Mouse (Mus musculus): ENCODE results near the gene Anxa5.

Anxa5 gene

GRCm38 (mm10) chr3:36475532-36476087 lies at the start of gene Anxa5, which contains the start of gene 1810062G17Rik:
Anxa5 (minus strand) TSS chr3:36475894.
1810062G17Rik (plus strand) TSS chr3:36475937.
- DNase-seq (ENCODE audit: low read depth, low spot score) = peak; percentile 66

GRCm38 (mm10) chr3:36524466-36524865 lies 48.8 kb upstream of the Anxa5 start:
- no peak for DNase-seq (ENCODE audit: low read depth, low spot score)

- no peak for DNase-seq (ENCODE audit: low read depth, low spot score)
Observed at GRCm38 (mm10) chr3:36522137-36522536, 46.4 kb upstream of the Anxa5 start.

DNA sequence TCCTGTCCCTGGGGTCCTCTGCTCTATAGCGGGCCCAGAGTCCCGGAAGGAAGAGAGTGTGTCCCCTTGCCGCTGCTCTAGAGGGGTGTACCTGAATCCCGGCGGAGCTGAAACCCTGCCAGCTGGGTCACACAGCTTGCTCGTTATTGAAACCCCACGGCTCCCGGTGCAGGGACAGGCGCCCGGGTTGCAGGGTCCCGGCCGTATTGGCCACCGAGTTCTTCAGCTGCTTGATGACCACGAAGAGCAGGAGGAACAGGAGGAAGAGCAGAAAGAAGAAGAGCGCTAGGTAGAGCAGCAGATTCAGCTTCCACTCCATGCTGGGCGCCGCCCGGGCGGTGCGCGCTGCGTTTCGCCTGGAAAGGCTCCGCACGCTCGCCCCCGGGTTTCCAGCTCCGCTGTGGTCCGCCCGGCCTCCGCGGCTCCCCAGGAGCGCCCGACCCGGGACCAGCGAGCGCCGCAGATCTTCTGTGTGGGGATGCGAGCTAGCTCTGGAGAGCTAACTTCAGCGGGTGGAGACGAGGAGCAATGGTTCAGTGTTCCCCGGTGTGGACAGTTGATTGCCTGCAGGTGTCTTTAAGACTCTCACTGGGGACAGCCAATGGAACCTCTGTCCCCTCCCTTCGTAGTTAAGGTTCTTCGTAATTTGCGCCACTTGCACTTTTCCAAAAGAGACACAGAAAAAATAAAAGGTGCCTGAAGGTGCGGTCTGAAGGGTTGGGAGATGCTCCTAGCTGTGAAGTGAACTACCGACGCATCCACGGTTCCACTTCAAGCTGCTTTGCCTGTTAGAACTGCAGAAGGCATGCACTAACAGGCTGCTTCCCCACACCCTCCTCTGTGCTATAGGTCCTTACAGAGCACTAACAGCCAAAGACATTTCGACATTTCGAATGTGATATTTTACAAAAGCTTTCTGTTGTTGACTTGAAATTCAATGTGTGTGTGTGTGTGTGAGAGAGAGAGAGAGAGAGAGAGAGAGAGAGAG lies 45.7 kb upstream of the Anxa5 start, which contains the start of gene Gm11549:
Gene Gm11549 (minus strand): TSS at position 741 of the 988 bp plus-strand sequence.
- no peak for DNase-seq (ENCODE audit: low read depth, low spot score)

GRCm38 (mm10) chr3:36516196-36516595 lies 40.5 kb upstream of the Anxa5 start:
- DNase-seq (ENCODE audit: low read depth, low spot score) = no peak

- no peak for DNase-seq (ENCODE audit: low read depth, low spot score)
Observed at GRCm38 (mm10) chr3:36511491-36511890, 35.8 kb upstream of the Anxa5 start.

- DNase-seq (ENCODE audit: low read depth, low spot score) = no peak
Observed at GRCm38 (mm10) chr3:36505809-36506735, 30.4 kb upstream of the Anxa5 start.

GRCm38 (mm10) chr3:36505306-36505705 lies 29.6 kb upstream of the Anxa5 start:
- DNase-seq (ENCODE audit: low read depth, low spot score) = no peak

GRCm38 (mm10) chr3:36501546-36501945 lies 25.9 kb upstream of the Anxa5 start:
- no peak for DNase-seq (ENCODE audit: low read depth, low spot score)

DNA sequence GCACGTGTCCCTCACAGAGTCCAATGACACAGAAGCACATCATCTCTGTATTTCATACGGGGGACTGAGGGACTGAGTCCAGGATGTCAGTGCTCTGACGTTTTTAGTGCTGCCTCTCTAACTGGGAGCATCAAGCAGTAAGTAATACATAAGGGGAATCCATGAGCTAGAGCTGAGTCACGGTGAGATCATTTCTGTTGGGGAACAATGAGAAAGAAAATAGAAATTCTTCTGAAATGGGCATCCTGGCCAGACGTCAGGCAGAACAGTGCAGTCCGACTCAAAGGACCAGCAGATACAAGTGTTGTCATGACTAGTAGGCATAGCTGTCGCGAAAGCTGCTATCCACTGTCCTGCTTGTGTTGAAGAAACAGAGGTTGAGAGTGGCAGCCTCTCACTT lies 25.3 kb upstream of the Anxa5 start:
- DNase-seq (ENCODE audit: low read depth, low spot score) = no peak

DNA sequence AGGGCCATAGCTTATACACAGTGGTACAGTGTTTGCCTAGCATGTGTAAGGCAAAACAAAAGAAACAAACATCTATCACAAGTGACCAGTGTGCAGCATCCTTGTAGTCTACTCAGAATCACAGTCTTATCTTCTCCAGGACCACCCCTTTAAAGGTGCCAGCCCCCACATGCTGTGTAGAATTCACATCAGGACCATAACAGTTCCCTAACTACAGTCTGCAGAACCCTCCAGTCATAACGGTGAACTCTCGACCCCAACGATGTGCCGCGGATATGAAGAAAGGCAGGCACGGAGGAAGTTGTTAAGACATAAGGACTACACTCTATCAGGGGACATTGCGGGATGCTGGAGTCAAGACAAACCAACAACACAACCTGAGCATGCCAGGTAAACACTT lies 23.7 kb upstream of the Anxa5 start:
- DNase-seq (ENCODE audit: low read depth, low spot score) = no peak

DNA sequence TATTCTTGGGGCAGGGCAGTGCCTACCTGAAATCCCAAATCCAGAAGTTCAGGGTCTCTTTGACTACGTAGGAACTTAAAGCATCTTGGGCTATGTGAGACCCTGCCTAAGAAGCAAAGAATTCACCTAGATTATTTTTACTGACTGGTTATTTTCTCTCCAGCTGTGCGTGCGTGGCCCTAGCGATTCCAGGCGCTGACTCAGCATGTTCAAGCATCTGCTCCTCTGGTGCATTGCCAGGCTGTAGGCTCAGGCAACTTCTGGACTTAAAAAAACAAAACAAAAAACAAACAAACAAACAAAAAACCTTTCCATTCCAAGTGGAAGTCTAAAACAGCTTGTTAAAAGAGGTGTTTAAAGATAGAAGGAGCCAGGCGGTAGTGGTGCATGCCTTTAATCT lies 22.5 kb upstream of the Anxa5 start:
- DNase-seq (ENCODE audit: low read depth, low spot score) = no peak

DNA sequence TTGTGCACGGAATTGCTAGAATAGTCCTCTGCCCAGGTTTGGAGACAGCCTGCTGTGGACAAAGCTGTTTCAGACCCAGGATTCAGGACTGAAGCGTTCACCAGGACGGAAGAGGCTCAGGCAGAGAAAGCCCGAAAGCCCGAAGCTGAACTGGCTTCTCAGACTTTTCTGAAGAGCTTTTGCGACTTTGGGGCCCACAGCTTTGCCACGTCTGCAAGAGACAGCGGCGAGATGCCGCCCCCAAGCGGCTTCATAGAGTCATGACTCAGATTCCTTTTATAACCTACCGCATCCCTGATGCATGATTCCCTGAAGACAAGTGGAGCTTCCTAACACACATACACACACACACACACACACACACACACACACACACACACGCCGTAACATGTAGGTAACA lies 21.1 kb upstream of the Anxa5 start:
- no peak for DNase-seq (ENCODE audit: low read depth, low spot score)

DNA sequence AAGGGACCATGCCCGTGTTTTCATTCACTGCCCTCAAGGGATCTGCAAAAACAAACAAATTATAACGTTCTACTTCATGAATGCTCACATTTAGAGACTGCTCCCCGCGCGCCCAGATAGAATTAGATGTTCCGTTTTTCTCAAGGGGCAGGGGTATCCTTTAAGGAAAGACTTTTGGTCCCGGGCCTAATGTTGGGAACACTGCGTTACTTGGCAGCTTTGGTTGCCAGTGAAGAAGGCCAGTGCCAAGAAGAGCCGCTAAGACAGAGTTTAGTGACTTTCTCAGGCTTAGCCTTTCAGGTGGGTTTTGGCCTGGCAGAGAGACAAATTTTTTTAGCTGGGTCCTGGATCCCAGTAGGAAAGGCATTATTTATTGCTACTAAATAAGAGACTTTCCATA lies 20.6 kb upstream of the Anxa5 start:
- no peak for DNase-seq (ENCODE audit: low read depth, low spot score)

GRCm38 (mm10) chr3:36495436-36495835 lies 19.7 kb upstream of the Anxa5 start:
- peak; percentile 49 for DNase-seq (ENCODE audit: low read depth, low spot score)

GRCm38 (mm10) chr3:36494613-36495012 lies 18.9 kb upstream of the Anxa5 start:
- DNase-seq (ENCODE audit: low read depth, low spot score) = no peak

- no peak for DNase-seq (ENCODE audit: low read depth, low spot score)
Observed at GRCm38 (mm10) chr3:36493641-36494283, 18.1 kb upstream of the Anxa5 start.

GRCm38 (mm10) chr3:36492716-36493391 lies 17.2 kb upstream of the Anxa5 start:
- DNase-seq (ENCODE audit: low read depth, low spot score) = no peak

DNA sequence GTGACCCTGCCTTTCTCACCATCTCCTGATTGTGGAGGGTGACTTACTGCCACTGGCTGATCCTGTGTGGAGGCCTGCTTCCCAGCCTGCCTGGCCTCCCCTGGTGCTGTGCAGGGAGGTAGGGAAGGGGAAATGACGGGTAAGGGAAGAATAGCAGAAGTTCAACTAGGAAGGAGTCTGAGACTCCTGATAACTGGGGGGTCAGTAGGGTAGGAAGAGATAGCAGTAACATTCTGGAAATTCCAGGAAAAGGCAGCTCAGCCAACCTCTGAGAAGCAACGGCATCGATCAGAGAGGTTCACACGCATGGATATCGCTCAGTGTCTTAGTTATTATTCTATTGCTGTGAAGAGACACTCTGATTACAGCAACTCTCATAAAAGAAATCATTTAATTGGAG lies 15.8 kb upstream of the Anxa5 start:
- DNase-seq (ENCODE audit: low read depth, low spot score) = no peak

GRCm38 (mm10) chr3:36489590-36489910 lies 13.9 kb upstream of the Anxa5 start:
- DNase-seq (ENCODE audit: low read depth, low spot score) = no peak

Data from c-Kit-negative CD71-positive TER-119-positive erythroid progenitor cells, embryonic 14.5 days (primary cell).